ENCODE assay signal across 26 mouse cellular contexts in genomic region chr3:63938928-63939327, GRCm38 (mm10).
"Had no signal": no experiment of that assay in that cellular context is flagged by ENCODE, and none has a peak within 500 bp of the region (broad histone marks: within the 10 kb centered on the region; RNA-seq: fewer than 3 reads in every experiment).

No protein-coding gene starts in this region.

- H3K4me2 ChIP-seq: forebrain, embryonic 15.5 days; heart, embryonic 11.5 days; heart, embryonic 13.5 days; heart, embryonic 15.5 days; hindbrain, embryonic 12.5 days; hindbrain, embryonic 14.5 days; intestine, embryonic 15.5 days; limb, embryonic 12.5 days; liver, embryonic 11.5 days; liver, embryonic 13.5 days; liver, embryonic 15.5 days had no signal

- H3K27me3 ChIP-seq: forebrain, embryonic 15.5 days; heart, embryonic 13.5 days; heart, embryonic 15.5 days; hindbrain, embryonic 12.5 days; intestine, embryonic 15.5 days; limb, embryonic 12.5 days; liver, embryonic 13.5 days; liver, embryonic 15.5 days had no signal

- H3K4me3 ChIP-seq: forebrain, embryonic 15.5 days; heart, adult 2 months; heart, embryonic 13.5 days; heart, embryonic 15.5 days; hindbrain, embryonic 10.5 days; hindbrain, embryonic 12.5 days; intestine, embryonic 15.5 days; layer of hippocampus, adult 2 months; limb, embryonic 10.5 days; limb, embryonic 12.5 days; liver, embryonic 13.5 days; liver, embryonic 15.5 days had no signal

- H3K36me3 ChIP-seq: intestine, embryonic 15.5 days had no signal

- DNase-seq: forebrain, postnatal 0 days; gastrocnemius, postnatal 14 days; gastrocnemius, postnatal 36 days; heart, adult 11 months; heart, adult 2 months; heart, postnatal 4 days; kidney, adult 9 months; liver; liver, embryonic 13.5 days; liver, postnatal 0 days had no signal

- H3K9ac ChIP-seq: forebrain, embryonic 15.5 days; forebrain, postnatal 0 days; heart, embryonic 13.5 days; heart, embryonic 15.5 days; hindbrain, embryonic 12.5 days; hindbrain, embryonic 14.5 days; intestine, embryonic 15.5 days; limb, embryonic 12.5 days; liver, embryonic 13.5 days; liver, embryonic 15.5 days; liver, postnatal 0 days had no signal

- H3K4me1 ChIP-seq: forebrain, embryonic 15.5 days; heart, embryonic 13.5 days; heart, embryonic 15.5 days; hindbrain, embryonic 10.5 days; hindbrain, embryonic 12.5 days; intestine, embryonic 15.5 days; limb, embryonic 10.5 days; limb, embryonic 12.5 days; liver, embryonic 13.5 days; liver, embryonic 15.5 days had no signal

- H3K9me3 ChIP-seq: forebrain, embryonic 15.5 days; heart, embryonic 13.5 days; heart, embryonic 15.5 days; hindbrain, embryonic 10.5 days; hindbrain, embryonic 12.5 days; intestine, embryonic 15.5 days; limb, embryonic 10.5 days; limb, embryonic 12.5 days; liver, embryonic 13.5 days; liver, embryonic 15.5 days had no signal

- H3K27ac ChIP-seq: forebrain, embryonic 15.5 days; heart, adult 2 months; heart, embryonic 13.5 days; heart, embryonic 15.5 days; hindbrain, embryonic 10.5 days; hindbrain, embryonic 12.5 days; hindbrain, embryonic 14.5 days; intestine, embryonic 15.5 days; kidney, postnatal 0 days; layer of hippocampus, adult 2 months; limb, embryonic 10.5 days; limb, embryonic 12.5 days; liver, embryonic 13.5 days; liver, embryonic 15.5 days had no signal

- ATAC-seq: forebrain, embryonic 15.5 days; forebrain, postnatal 0 days; hindbrain, embryonic 16.5 days; inflammation-experienced regulatory T-cells, adult 6 months; intestine, embryonic 15.5 days; liver, postnatal 0 days had no signal
